Mouse (Mus musculus): ENCODE results near the gene Zkscan5.

GRCm38 (mm10) chr5:145226453-145226852 is 22.1 kb downstream of the Zkscan5 start:
- TF ChIP-seq CTCF (IDR thresholded peaks at IDR 0.05; ENCODE audit: extremely low read depth, insufficient read depth, low read length) (no peak), POLR2A (IDR thresholded peaks at IDR 0.05; ENCODE audit: extremely low read depth, insufficient read depth, low read length) (no peak)

All from cortical plate, adult 2 months (tissue).